8 mouse cellular contexts compared by ENCODE assay signal in the genomic region with DNA sequence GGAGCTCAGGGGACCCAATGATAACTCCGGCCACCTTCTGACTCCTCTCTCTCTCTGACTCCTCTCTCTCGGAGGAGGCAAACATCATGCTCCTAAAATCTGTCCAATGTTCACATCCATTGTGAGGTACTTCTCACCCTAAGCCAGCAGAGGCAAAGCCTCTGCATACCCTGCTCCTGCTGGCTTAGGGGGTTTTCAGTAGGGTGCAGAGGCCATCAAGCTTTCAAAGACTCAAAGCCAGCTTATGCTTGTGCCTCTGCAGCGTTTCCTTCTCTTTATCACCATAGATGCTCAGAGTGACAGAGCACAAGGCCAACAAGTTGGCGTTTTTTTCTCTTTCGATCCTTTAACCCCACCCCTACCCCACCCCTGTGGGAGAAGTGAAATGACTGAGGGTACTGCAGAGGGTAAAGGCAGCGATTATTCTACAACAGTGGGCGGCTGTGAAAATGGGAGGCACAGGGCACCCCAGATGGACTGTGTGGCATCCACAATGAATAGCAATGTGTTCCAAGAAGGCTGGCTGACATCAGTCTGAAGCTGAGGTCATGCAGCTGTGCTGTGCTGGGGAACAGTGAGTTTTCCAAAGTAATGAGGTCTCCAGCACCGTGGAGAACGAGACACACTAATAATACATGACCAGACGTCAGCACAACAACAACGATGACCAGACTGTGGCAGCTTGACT. TPM values are rescaled to one million over a fixed set of nuclear protein-coding genes. Genes with fewer than 3 reads are reported as not detected.
DNase-seq lines count a peak whose midpoint lies in the region; ATAC-seq lines count a peak whose summit lies in the region.

No protein-coding gene starts in this region.

- peak overlapping the region; percentile 30; the same call in 1 of the 2 replicates for H3K27ac ChIP-seq in hindbrain, embryonic 13.5 days
- no peak overlapping the region for H3K27ac ChIP-seq in midbrain, embryonic 16.5 days (ENCODE audit: low read length)

- peaks cover 34% of the 10 kb centered on the region for H3K36me3 ChIP-seq in hindbrain, embryonic 13.5 days
- no peaks in the 10 kb centered on the region; the same call in 1 of the 2 replicates for H3K36me3 ChIP-seq in midbrain, embryonic 16.5 days (ENCODE audit: control insufficient read depth, insufficient read depth, low read length)

- H3K27me3 ChIP-seq in hindbrain, embryonic 13.5 days, result 0 out of 2 replicates have a peak, but pooled peaks cover 4% of the 10 kb centered on the region
- no peaks in the 10 kb centered on the region for H3K27me3 ChIP-seq in midbrain, embryonic 16.5 days (ENCODE audit: control insufficient read depth, insufficient read depth, low read depth, low read length)

- intact Hi-C loops in left cerebral cortex, postnatal 4 days (cut with DNase I), result no loop called here

- whole genome bisulfite sequencing in hindbrain, embryonic 13.5 days, result 42% methylated on average over 11 of the region's 11 CpGs
- 71% methylated on average over 11 of the region's 11 CpGs for WGBS in midbrain, embryonic 16.5 days

- H3K4me3 ChIP-seq in hindbrain, embryonic 13.5 days, result no peak overlapping the region
- no peak overlapping the region for H3K4me3 ChIP-seq in midbrain, embryonic 16.5 days (ENCODE audit: low read depth, low read length)

- H3K9ac ChIP-seq in hindbrain, embryonic 13.5 days, result no peak overlapping the region
- H3K9ac ChIP-seq in midbrain, embryonic 16.5 days (ENCODE audit: low read depth, low read length), result no peak overlapping the region

- peaks cover 10% of the 10 kb centered on the region for H3K4me1 ChIP-seq in hindbrain, embryonic 13.5 days (replicated peaks)
- no peaks in the 10 kb centered on the region for H3K4me1 ChIP-seq in midbrain, embryonic 16.5 days (ENCODE audit: control insufficient read depth, insufficient read depth, low read length)

- no peak overlapping the region for H3K4me2 ChIP-seq in hindbrain, embryonic 13.5 days
- H3K4me2 ChIP-seq in midbrain, embryonic 16.5 days (ENCODE audit: low read length), result no peak overlapping the region

- DNase-seq in cerebellum, adult 11-12 months, result peak; percentile 27
- DNase-seq in cerebellum, postnatal 4 days (ENCODE audit: low spot score in 2 of 2), result no peak
- peak; percentile 25 to 47 for DNase-seq in left cerebral cortex, adult 9 months (ENCODE audit: low spot score in 2 of 2)
- no peak for DNase-seq in left cerebral cortex, postnatal 4 days
- no peak for DNase-seq in spleen, postnatal 10 days (ENCODE audit: low spot score in 2 of 2)
- DNase-seq in adipocyte (ENCODE audit: low spot score), result no peak

- peak; percentile 62 for ATAC-seq in hindbrain, embryonic 13.5 days (ENCODE audit: low FRiP score)
- peak; percentile 51; the same call in 1 of the 2 replicates for ATAC-seq in midbrain, embryonic 16.5 days

- H3K9me3 ChIP-seq in hindbrain, embryonic 13.5 days, result no peaks in the 10 kb centered on the region
- no peaks in the 10 kb centered on the region for H3K9me3 ChIP-seq in midbrain, embryonic 16.5 days (replicated peaks; ENCODE audit: control insufficient read depth, low read length, poor library complexity, severe bottlenecking)

RNA-seq across cellular contexts. Expression of a gene that starts 34.3 kb away (rescaled TPM):
- 1 to 10 TPM; 2.6 to 3.7 TPM for total RNA-seq in left cerebral cortex, postnatal 4 days (2021)
- 5.8 and 7.7 TPM in 2 replicates for polyA plus RNA-seq in hindbrain, embryonic 13.5 days (2015; fragmentation: Nextera tagmentation; extraction: Ambion mirVana)
- 18.4 and 21.7 TPM in 2 replicates for polyA plus RNA-seq in midbrain, embryonic 16.5 days (2015; fragmentation: Nextera tagmentation; extraction: Ambion mirVana)

Comparison
In these comparisons a context has a peak if more than half of its experiments do, and no peak if none do; other contexts are left out.
1. DNase-seq: peak in cerebellum, adult 11-12 months (single experiment) and left cerebral cortex, adult 9 months (2 of 2); none in cerebellum, postnatal 4 days (0 of 2), left cerebral cortex, postnatal 4 days (single experiment), spleen, postnatal 10 days (0 of 2) and adipocyte (single experiment).